Mouse (Mus musculus) limb, embryonic 13.5 days (tissue): Measurements from ENCODE around the gene Tspan17. TPM values are rescaled to one million over a fixed set of nuclear protein-coding genes. Genes with fewer than 3 reads are reported as not detected.

Experiments used
- ATAC-seq: fragments of 200-750 bp; cut with Nextera tagmentation; 2 replicates; pipeline ENCODE4 v1.8.0; 2017; ENCODE audit warnings: low read depth, moderate number of reproducible peaks, moderate TSS enrichment; ENCODE audit not compliant: low FRiP score
- H3K27ac ChIP-seq: fragments of 300-500 bp; sonication (generic); 2 replicates; pipeline ENCODE4 v1.5.1; 2015; ENCODE audit warnings: inconsistent platforms, mild to moderate bottlenecking, moderate library complexity
- H3K27me3 ChIP-seq: fragments of 300-500 bp; sonication (generic); 2 replicates; pipeline ENCODE4 v1.6.1; 2015; ENCODE audit warnings: mild to moderate bottlenecking, inconsistent platforms
- H3K36me3 ChIP-seq: fragments of 300-500 bp; sonication (generic); 2 replicates; pipeline ENCODE4 v1.6.1; 2015; ENCODE audit warnings: inconsistent platforms, mild to moderate bottlenecking, moderate library complexity
- H3K4me1 ChIP-seq: fragments of 300-500 bp; sonication (generic); 2 replicates; pipeline ENCODE4 v1.6.1; 2015; ENCODE audit warnings: inconsistent platforms
- H3K4me2 ChIP-seq: fragments of 300-500 bp; sonication (generic); replicated peaks from 2 replicates; pipeline ENCODE4 v1.6.1; 2015; ENCODE audit warnings: inconsistent platforms, mild to moderate bottlenecking, moderate library complexity
- H3K4me3 ChIP-seq: fragments of 300-500 bp; sonication (generic); 2 replicates; pipeline ENCODE4 v1.5.1; 2015; ENCODE audit warnings: moderate library complexity, mild to moderate bottlenecking, inconsistent platforms
- H3K9ac ChIP-seq: fragments of 300-500 bp; sonication (generic); 2 replicates; pipeline ENCODE4 v1.6.1; 2015; ENCODE audit warnings: mild to moderate bottlenecking, inconsistent platforms
- H3K9me3 ChIP-seq: fragments of 300-500 bp; sonication (generic); 2 replicates; pipeline ENCODE4 v1.6.1; 2016; ENCODE audit warnings: inconsistent platforms
- WGBS: fragments of 180-500 bp; shearing (Covaris S2); methylation state at CpG from one replicate; pipeline ENCODE4 v1.1.7; 2015; 5-methylcytosine and 5-hydroxymethylcytosine counted together
- polyA plus RNA-seq: library from polyadenylated mRNA; unstranded; fragments of >200 nt; fragmentation: Nextera tagmentation; extraction: Ambion mirVana; gene quantifications from 2 replicates; pipeline ENCODE4 v1.2.1, GENCODE M21; 2015

Gene Tspan17
- polyA plus RNA-seq, result 4.7 and 4.9 TPM in 2 replicates

GRCm38 (mm10) chr13:54788740-54789560 lies at the start of gene Tspan17:
Gene Tspan17, plus strand, starts transcription at chr13:54789377.
- Histone ChIP-seq H3K4me3 (peak within 1 kb of the TSS; percentile 59), H3K36me3 (no peaks in the 10 kb centered on the region), H3K27me3 (peaks cover 58% of the 10 kb centered on the region), H3K4me2 (peak within 1 kb of the TSS; percentile 98), H3K9me3 (no peaks in the 10 kb centered on the region), H3K9ac (peak within 1 kb of the TSS; percentile 53), H3K4me1 (peaks cover 16% of the 10 kb centered on the region), H3K27ac (no peak within 1 kb of the TSS)
- WGBS, result 2% methylated on average over 49 of the region's 49 CpGs
- ATAC-seq, result peak; percentile 75

- 36% methylated on average over 6 of the region's 6 CpGs for WGBS
Measured at GRCm38 (mm10) chr13:54746110-54746509, 43.1 kb upstream of the Tspan17 start.

DNA sequence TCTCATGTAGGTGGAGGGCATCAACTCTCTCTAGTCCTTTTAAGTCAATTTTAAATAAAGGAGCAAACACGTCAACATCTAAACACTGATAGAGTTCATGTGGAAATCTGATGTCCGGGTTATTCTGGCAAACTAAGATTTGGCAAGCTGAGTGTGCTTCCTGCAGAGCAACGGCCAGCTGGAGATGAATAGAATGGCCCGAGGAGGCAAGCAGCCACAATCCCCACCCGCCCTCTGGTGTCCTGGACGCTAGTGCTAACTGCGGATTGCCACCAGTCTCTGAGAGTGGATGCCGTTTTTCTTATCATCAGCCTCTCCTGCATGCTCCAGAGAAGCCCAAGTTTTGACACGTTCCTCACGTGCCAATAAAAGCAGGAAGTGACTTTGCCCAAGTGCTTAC lies 42.3 kb upstream of the Tspan17 start:
- Histone ChIP-seq H3K4me1 (peaks cover 6% of the 10 kb centered on the region; the same call in 1 of the 2 replicates), H3K4me3 (no peak overlapping the region), H3K27me3 (peaks cover 59% of the 10 kb centered on the region), H3K36me3 (no peaks in the 10 kb centered on the region), H3K9me3 (no peaks in the 10 kb centered on the region), H3K4me2 (no peak overlapping the region), H3K27ac (no peak overlapping the region), H3K9ac (no peak overlapping the region)
- ATAC-seq, result no peak
- WGBS, result 50% methylated on average over 10 of the region's 10 CpGs

More at GRCm38 (mm10) chr13:54746110-54746509, 43.1 kb upstream of the Tspan17 start:
- Histone ChIP-seq H3K27ac (no peak overlapping the region), H3K4me3 (no peak overlapping the region), H3K9me3 (no peaks in the 10 kb centered on the region), H3K9ac (no peak overlapping the region), H3K4me1 (peaks cover 6% of the 10 kb centered on the region; the same call in 1 of the 2 replicates), H3K4me2 (no peak overlapping the region), H3K36me3 (no peaks in the 10 kb centered on the region), H3K27me3 (peaks cover 59% of the 10 kb centered on the region)
- ATAC-seq, result no peak

- H3K4me3 ChIP-seq, result no peak overlapping the region
- H3K4me1 ChIP-seq, result peaks cover 6% of the 10 kb centered on the region; the same call in 1 of the 2 replicates
- WGBS, result 83% methylated on average over 8 of the region's 8 CpGs
- H3K4me2 ChIP-seq, result no peak overlapping the region
- peaks cover 70% of the 10 kb centered on the region for H3K27me3 ChIP-seq
- H3K9me3 ChIP-seq, result no peaks in the 10 kb centered on the region
- no peak overlapping the region for H3K9ac ChIP-seq
- H3K27ac ChIP-seq, result no peak overlapping the region
- ATAC-seq, result no peak
- H3K36me3 ChIP-seq, result no peaks in the 10 kb centered on the region
Measured at GRCm38 (mm10) chr13:54748190-54748589, 41.0 kb upstream of the Tspan17 start.

- H3K4me2 ChIP-seq, result peak overlapping the region; percentile 90
- H3K27me3 ChIP-seq, result peaks cover 75% of the 10 kb centered on the region
- 51% methylated on average over 10 of the region's 10 CpGs for WGBS
- H3K4me3 ChIP-seq, result peak overlapping the region; percentile 55
- no peak overlapping the region for H3K27ac ChIP-seq
- no peaks in the 10 kb centered on the region for H3K9me3 ChIP-seq
- H3K9ac ChIP-seq, result no peak overlapping the region
- no peak for ATAC-seq
- no peaks in the 10 kb centered on the region for H3K36me3 ChIP-seq
- peaks cover 6% of the 10 kb centered on the region; the same call in 1 of the 2 replicates for H3K4me1 ChIP-seq
Measured at GRCm38 (mm10) chr13:54748721-54749060, 40.5 kb upstream of the Tspan17 start.

DNA sequence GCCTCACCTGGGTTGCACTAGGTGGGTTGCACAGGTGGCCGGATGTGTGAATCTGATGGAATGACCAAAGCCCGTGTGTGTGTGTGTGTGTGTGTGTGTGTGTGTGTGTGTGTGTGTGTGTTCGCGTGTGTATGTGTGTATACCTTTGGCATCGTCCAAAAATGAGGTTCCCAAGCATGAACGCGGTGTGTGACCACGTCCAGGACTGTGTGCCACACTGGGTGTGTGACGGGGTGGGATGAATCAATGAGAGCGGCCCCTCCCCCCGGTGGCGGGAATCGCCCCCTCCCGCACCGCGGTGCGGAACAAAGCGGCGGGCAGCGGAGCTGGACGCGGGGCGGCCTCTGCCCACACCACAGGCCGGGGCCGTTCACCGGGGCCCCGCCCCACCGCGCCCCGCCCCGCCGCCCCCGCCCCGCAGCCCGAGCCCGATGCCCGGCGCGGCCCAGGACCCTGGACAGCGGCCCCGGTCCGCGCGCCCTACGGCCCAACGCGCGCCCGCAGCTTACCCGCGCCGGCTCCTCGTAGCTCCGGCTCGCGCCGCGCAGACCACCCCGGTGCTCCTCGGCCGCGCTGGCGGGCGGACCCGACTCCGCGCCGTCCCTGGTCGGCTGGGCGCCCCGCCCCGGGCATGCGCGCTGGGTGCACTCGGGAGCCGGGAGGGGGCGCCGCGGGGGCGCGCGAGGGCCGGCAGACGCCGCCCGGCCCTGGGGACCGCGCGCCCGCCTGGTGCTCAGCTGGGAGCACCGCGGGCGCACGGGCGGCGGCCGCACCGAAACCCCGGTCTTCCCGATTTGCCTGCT lies 39.9 kb upstream of the Tspan17 start:
- H3K27me3 ChIP-seq, result peaks cover 81% of the 10 kb centered on the region
- no peak overlapping the region for H3K9ac ChIP-seq
- ATAC-seq, result peak; percentile 85
- H3K4me3 ChIP-seq, result peak overlapping the region; percentile 55
- H3K4me1 ChIP-seq, result peaks cover 6% of the 10 kb centered on the region; the same call in 1 of the 2 replicates
- H3K4me2 ChIP-seq, result peak overlapping the region; percentile 90
- no peak overlapping the region for H3K27ac ChIP-seq
- H3K36me3 ChIP-seq, result no peaks in the 10 kb centered on the region
- no peaks in the 10 kb centered on the region for H3K9me3 ChIP-seq
- 3% methylated on average over 60 of the region's 100 CpGs for WGBS

DNA sequence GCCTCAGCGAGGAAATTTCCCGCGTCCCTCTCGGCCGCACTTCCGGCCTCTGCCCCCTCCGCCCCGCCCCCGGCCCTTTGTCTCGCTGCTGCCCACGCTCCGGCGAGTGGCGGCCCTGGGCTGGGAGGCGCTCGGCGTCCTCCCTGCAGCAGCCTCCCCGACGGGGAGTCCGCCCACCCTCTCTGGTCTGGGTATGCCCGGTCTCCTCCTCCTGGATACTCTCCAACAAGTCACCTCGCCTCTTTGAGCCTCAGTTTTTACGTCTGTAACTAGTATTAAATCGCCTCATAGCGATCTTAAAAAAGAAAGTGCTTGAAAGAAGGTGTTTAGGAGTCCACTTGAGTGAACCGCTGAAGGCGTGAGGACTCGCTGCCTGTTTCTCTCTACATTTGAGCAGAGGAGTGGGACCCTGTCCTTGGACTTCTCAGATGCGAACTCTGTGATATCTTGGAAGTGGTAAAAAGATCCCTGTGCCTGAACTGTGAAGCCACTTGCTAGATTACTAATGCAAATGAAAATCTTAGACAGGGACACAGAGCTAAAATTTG lies 39.2 kb upstream of the Tspan17 start, which contains the start of gene Gprin1:
Gene Gprin1 (minus strand): TSS at position 11 of the 548 bp plus-strand sequence.
- Histone ChIP-seq H3K36me3 (no peaks in the 10 kb centered on the region), H3K27me3 (peaks cover 86% of the 10 kb centered on the region), H3K4me3 (peak within 1 kb of the TSS; percentile 55), H3K4me1 (peaks cover 6% of the 10 kb centered on the region; the same call in 1 of the 2 replicates), H3K9ac (no peak within 1 kb of the TSS), H3K9me3 (no peaks in the 10 kb centered on the region), H3K4me2 (peak within 1 kb of the TSS; percentile 90), H3K27ac (no peak within 1 kb of the TSS)
- ATAC-seq, result no peak
- 3% methylated on average over 25 of the region's 29 CpGs for WGBS

DNA sequence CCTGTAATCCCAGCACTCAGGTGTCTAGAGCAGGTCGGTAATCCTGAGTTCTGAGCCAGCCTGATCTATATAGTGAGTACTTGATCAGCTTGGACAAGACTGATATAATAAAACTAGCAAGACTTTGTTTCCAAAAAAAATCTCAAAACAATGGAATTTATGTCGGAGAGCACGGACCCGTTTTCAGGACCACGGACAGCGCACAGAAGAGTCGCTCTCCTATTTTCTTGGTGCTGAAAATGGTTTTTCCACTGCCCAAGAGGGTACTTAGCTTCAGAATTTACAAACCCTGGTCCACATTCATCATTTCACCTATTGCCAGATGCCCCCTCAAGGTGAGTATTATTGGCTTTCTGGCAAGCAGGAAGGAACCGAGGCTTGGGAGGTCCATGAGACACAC lies 38.5 kb upstream of the Tspan17 start:
- Histone ChIP-seq H3K4me1 (peaks cover 6% of the 10 kb centered on the region; the same call in 1 of the 2 replicates), H3K4me2 (no peak overlapping the region), H3K36me3 (no peaks in the 10 kb centered on the region), H3K27me3 (peaks cover 89% of the 10 kb centered on the region), H3K27ac (no peak overlapping the region), H3K9ac (no peak overlapping the region), H3K4me3 (no peak overlapping the region), H3K9me3 (no peaks in the 10 kb centered on the region)
- 3% methylated on average over 8 of the region's 8 CpGs for WGBS
- ATAC-seq, result no peak

DNA sequence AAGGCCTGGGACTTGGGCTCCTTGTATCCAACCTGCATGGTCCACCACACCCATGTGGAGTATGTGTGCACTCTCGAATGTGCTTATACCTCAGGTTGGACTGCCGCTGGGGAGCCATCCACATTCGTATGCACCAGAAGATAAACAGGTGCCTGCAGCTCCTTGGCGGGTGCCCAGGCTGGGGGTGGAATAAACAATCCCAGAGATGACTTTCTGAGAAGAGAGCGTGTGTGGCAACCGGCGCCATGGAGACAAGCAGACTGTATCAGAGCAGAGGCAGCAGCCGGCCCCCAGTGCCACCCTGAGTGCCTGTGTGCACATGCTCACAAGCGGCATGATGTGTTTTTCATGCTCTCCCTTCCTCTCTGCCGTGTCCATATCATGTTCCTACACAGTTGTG lies 36.5 kb upstream of the Tspan17 start:
- H3K4me3 ChIP-seq, result no peak overlapping the region
- H3K27ac ChIP-seq, result no peak overlapping the region
- H3K4me2 ChIP-seq, result no peak overlapping the region
- peaks cover 8% of the 10 kb centered on the region for H3K4me1 ChIP-seq
- H3K9ac ChIP-seq, result no peak overlapping the region
- ATAC-seq, result no peak
- no peaks in the 10 kb centered on the region for H3K9me3 ChIP-seq
- peaks cover 87% of the 10 kb centered on the region for H3K27me3 ChIP-seq
- H3K36me3 ChIP-seq, result no peaks in the 10 kb centered on the region
- 74% methylated on average over 10 of the region's 10 CpGs for WGBS

DNA sequence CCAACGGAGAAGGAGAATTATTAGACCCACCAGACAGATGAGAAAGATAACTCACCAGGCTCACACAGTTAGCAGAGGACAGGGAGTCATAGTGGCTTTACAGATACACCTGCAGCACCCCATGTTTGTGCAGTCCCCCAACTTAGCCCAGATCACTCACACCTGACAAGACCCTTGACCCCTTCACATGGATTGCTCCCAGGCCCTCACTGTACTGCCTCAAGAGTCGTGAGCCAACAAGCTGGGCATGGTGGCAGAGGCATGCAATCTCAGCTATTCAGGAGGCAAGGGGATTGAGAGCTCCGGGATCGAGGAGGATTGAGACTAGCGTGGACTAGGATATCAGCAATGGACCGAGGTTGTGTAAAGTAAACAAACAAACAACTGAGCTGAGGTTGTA lies 35.4 kb upstream of the Tspan17 start:
- Histone ChIP-seq H3K27ac (no peak overlapping the region), H3K9me3 (no peaks in the 10 kb centered on the region), H3K4me1 (peaks cover 17% of the 10 kb centered on the region), H3K4me2 (no peak overlapping the region), H3K4me3 (no peak overlapping the region), H3K27me3 (peaks cover 80% of the 10 kb centered on the region), H3K36me3 (no peaks in the 10 kb centered on the region), H3K9ac (no peak overlapping the region)
- ATAC-seq, result no peak
- WGBS, result 66% methylated on average over 6 of the region's 6 CpGs

- 33% methylated on average over 12 of the region's 12 CpGs for WGBS
- H3K27me3 ChIP-seq, result peaks cover 80% of the 10 kb centered on the region
- peaks cover 19% of the 10 kb centered on the region for H3K4me1 ChIP-seq
- no peak overlapping the region for H3K27ac ChIP-seq
- no peak overlapping the region for H3K4me3 ChIP-seq
- no peaks in the 10 kb centered on the region for H3K9me3 ChIP-seq
- no peak overlapping the region for H3K4me2 ChIP-seq
- ATAC-seq, result no peak
- H3K9ac ChIP-seq, result no peak overlapping the region
- no peaks in the 10 kb centered on the region for H3K36me3 ChIP-seq
Measured at GRCm38 (mm10) chr13:54754169-54755080, 34.8 kb upstream of the Tspan17 start.
